Mouse (Mus musculus) midbrain, postnatal 0 days (tissue): Measurements from ENCODE around the gene 1700021F07Rik. TPM values are rescaled to one million over a fixed set of nuclear protein-coding genes. Genes with fewer than 3 reads are reported as not detected.

Experiments used
- ATAC-seq: fragments of 200-750 bp; cut with Nextera tagmentation; 2 replicates; pipeline ENCODE4 v1.8.0; 2017; ENCODE audit warnings: moderate number of reproducible peaks, mild to moderate bottlenecking, moderate TSS enrichment, moderate library complexity; ENCODE audit not compliant: low FRiP score
- DNase-seq: peaks from one replicate; pipeline ENCODE4 v3.0.0-alpha.2; 2015; ENCODE audit warnings: low spot score
- H3K27ac ChIP-seq: fragments of 300-500 bp; sonication (generic); 2 replicates; pipeline ENCODE4 v1.5.1; 2014; ENCODE audit warnings: low read depth, mild to moderate bottlenecking, low read length, mixed read lengths
- H3K27me3 ChIP-seq: fragments of 300-500 bp; sonication (generic); 2 replicates; pipeline ENCODE4 v1.6.1; 2014; ENCODE audit warnings: low read length, control low read depth, mixed read lengths; ENCODE audit not compliant: insufficient read depth
- H3K36me3 ChIP-seq: fragments of 300-500 bp; sonication (generic); 2 replicates; pipeline ENCODE4 v1.6.1; 2014; ENCODE audit warnings: low read length, control low read depth, mixed read lengths; ENCODE audit not compliant: insufficient read depth
- H3K4me1 ChIP-seq: fragments of 300-500 bp; sonication (generic); 2 replicates; pipeline ENCODE4 v1.6.1; 2014; ENCODE audit warnings: mild to moderate bottlenecking, control low read depth, antibody characterized with exemption, low read length, mixed read lengths; ENCODE audit not compliant: insufficient read depth
- H3K4me2 ChIP-seq: fragments of 300-500 bp; sonication (generic); 2 replicates; pipeline ENCODE4 v1.6.1; 2014; ENCODE audit warnings: low read depth, mild to moderate bottlenecking, low read length, mixed read lengths; ENCODE audit not compliant: poor library complexity, severe bottlenecking
- H3K4me3 ChIP-seq: fragments of 300-500 bp; sonication (generic); 2 replicates; pipeline ENCODE4 v1.5.1; 2014; ENCODE audit warnings: low read depth, mild to moderate bottlenecking, low read length, moderate library complexity
- H3K9ac ChIP-seq: fragments of 300-500 bp; sonication (generic); replicated peaks from 2 replicates; pipeline ENCODE4 v1.6.1; 2014; ENCODE audit warnings: mild to moderate bottlenecking, low read length, moderate library complexity, mixed read lengths; ENCODE audit not compliant: poor library complexity, severe bottlenecking
- H3K9me3 ChIP-seq: fragments of 300-500 bp; sonication (generic); 2 replicates; pipeline ENCODE4 v1.6.1; 2016; ENCODE audit warnings: low read length, control low read depth
- CTCF ChIP-seq: IDR thresholded peaks from 2 replicates; pipeline ENCODE4 v1.5.1; 2016; ENCODE audit warnings: antibody characterized with exemption, mild to moderate bottlenecking
- WGBS: fragments of 180-500 bp; shearing (Covaris S2); extraction: QIAGEN DNeasy Blood & Tissue Kit; methylation state at CpG from one replicate; pipeline ENCODE4 v1.1.7; 2014; 5-methylcytosine and 5-hydroxymethylcytosine counted together
- polyA plus RNA-seq: library from polyadenylated mRNA; unstranded; fragments of >200 nt; fragmentation: Nextera tagmentation; extraction: Ambion mirVana; gene quantifications from 2 replicates; pipeline ENCODE4 v1.2.1, GENCODE M21; 2015
- total RNA-seq: library from RNA; depleted of rRNA; stranded (reverse); fragments of >200 nt; gene quantifications from 2 replicates; pipeline ENCODE4 v1.2.3, GENCODE M21; 2014

Gene 1700021F07Rik
- total and polyA plus RNA-seq, 2 experiments from 2014 or later = not detected

GRCm38 (mm10) chr2:173535886-173536285 is 13.5 kb downstream of the 1700021F07Rik start:
- Histone ChIP-seq H3K4me3 (no peak overlapping the region), H3K9me3 (no peaks in the 10 kb centered on the region), H3K4me2 (no peak overlapping the region), H3K27me3 (no peaks in the 10 kb centered on the region), H3K27ac (no peak overlapping the region), H3K36me3 (no peaks in the 10 kb centered on the region), H3K4me1 (no peaks in the 10 kb centered on the region), H3K9ac (no peak overlapping the region)
- 96% methylated on average over 9 of the region's 9 CpGs for WGBS
- DNase-seq (no peak), ATAC-seq (no peak)
- TF ChIP-seq CTCF = no peak

- peaks cover 6% of the 10 kb centered on the region; the same call in 1 of the 2 replicates for H3K27me3 ChIP-seq
- H3K4me3 ChIP-seq = no peak overlapping the region
- ATAC-seq (no peak), DNase-seq (no peak)
- H3K9ac ChIP-seq = no peak overlapping the region
- no peak for TF ChIP-seq CTCF
- no peaks in the 10 kb centered on the region for H3K36me3 ChIP-seq
- no peaks in the 10 kb centered on the region for H3K9me3 ChIP-seq
- WGBS = 42% methylated on average over 15 of the region's 15 CpGs
- no peak overlapping the region for H3K4me2 ChIP-seq
- H3K27ac ChIP-seq = no peak overlapping the region
- no peaks in the 10 kb centered on the region for H3K4me1 ChIP-seq
Measured at GRCm38 (mm10) chr2:173539781-173540180, 17.4 kb downstream of the 1700021F07Rik start.

- no peaks in the 10 kb centered on the region for H3K36me3 ChIP-seq
- H3K27ac ChIP-seq = no peak overlapping the region
- H3K4me3 ChIP-seq = no peak overlapping the region
- H3K27me3 ChIP-seq = peaks cover 6% of the 10 kb centered on the region; the same call in 1 of the 2 replicates
- H3K4me2 ChIP-seq = no peak overlapping the region
- H3K9me3 ChIP-seq = no peaks in the 10 kb centered on the region
- DNase-seq (no peak), ATAC-seq (no peak)
- no peak for TF ChIP-seq CTCF
- no peaks in the 10 kb centered on the region for H3K4me1 ChIP-seq
- H3K9ac ChIP-seq = no peak overlapping the region
- 70% methylated on average over 4 of the region's 4 CpGs for WGBS
Measured at GRCm38 (mm10) chr2:173541748-173542147, 19.4 kb downstream of the 1700021F07Rik start.

GRCm38 (mm10) chr2:173542716-173543115 is 20.3 kb downstream of the 1700021F07Rik start:
- 68% methylated on average over 4 of the region's 4 CpGs for WGBS

GRCm38 (mm10) chr2:173545992-173546703 is 23.8 kb downstream of the 1700021F07Rik start:
- Histone ChIP-seq H3K4me2 (no peak overlapping the region), H3K27me3 (peaks cover 6% of the 10 kb centered on the region; the same call in 1 of the 2 replicates), H3K36me3 (no peaks in the 10 kb centered on the region), H3K9me3 (no peaks in the 10 kb centered on the region), H3K27ac (no peak overlapping the region), H3K9ac (no peak overlapping the region), H3K4me1 (no peaks in the 10 kb centered on the region), H3K4me3 (no peak overlapping the region)
- peak; percentile 91 for TF ChIP-seq CTCF
- ATAC-seq (peak; percentile 65; the same call in 1 of the 2 replicates), DNase-seq (peak; percentile 83)
- whole genome bisulfite sequencing = 48% methylated on average over 15 of the region's 15 CpGs

More at GRCm38 (mm10) chr2:173542716-173543115, 20.3 kb downstream of the 1700021F07Rik start:
- TF ChIP-seq CTCF = no peak
- DNase-seq = no peak
- H3K9ac ChIP-seq = no peak overlapping the region
- no peaks in the 10 kb centered on the region for H3K36me3 ChIP-seq
- no peaks in the 10 kb centered on the region for H3K9me3 ChIP-seq
- no peak overlapping the region for H3K4me2 ChIP-seq
- H3K4me3 ChIP-seq = no peak overlapping the region
- no peak for ATAC-seq
- peaks cover 6% of the 10 kb centered on the region; the same call in 1 of the 2 replicates for H3K27me3 ChIP-seq
- no peak overlapping the region for H3K27ac ChIP-seq
- H3K4me1 ChIP-seq = no peaks in the 10 kb centered on the region

- DNase-seq = no peak
- H3K9ac ChIP-seq = no peak overlapping the region
- TF ChIP-seq CTCF = no peak
- no peak for ATAC-seq
- no peaks in the 10 kb centered on the region for H3K4me1 ChIP-seq
- 78% methylated on average over 10 of the region's 10 CpGs for WGBS
- H3K27me3 ChIP-seq = peaks cover 6% of the 10 kb centered on the region; the same call in 1 of the 2 replicates
- no peak overlapping the region for H3K4me2 ChIP-seq
- H3K9me3 ChIP-seq = no peaks in the 10 kb centered on the region
- no peaks in the 10 kb centered on the region for H3K36me3 ChIP-seq
- H3K4me3 ChIP-seq = no peak overlapping the region
- no peak overlapping the region for H3K27ac ChIP-seq
Measured at GRCm38 (mm10) chr2:173549236-173549635, 26.9 kb downstream of the 1700021F07Rik start.
